Mouse (Mus musculus): ENCODE results near the gene Itgae. TPM values are rescaled to one million over a fixed set of nuclear protein-coding genes. Genes with fewer than 3 reads are reported as not detected.

Itgae gene
- polyA plus RNA-seq, 1 experiment from 2014 or later: 0.16 TPM

DNA sequence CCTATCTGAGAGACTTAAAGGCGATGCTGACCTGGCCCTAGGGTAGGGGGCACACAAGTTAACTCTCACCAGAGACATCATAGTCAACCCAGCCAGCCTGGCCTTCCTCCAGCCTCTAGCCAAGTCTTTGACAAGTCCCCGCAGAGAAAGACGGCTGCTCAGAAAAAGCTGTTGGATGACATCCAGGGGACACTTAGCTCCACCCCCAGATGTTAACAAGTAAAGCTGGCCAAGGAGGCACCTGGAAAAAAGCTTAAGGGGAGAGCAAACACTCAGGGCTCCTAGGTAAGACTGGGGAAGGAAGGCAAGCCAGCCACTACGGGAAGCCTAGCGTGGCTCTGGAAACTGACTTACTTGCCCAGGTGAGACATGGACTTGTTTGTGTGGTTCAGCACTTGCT lies 81.8 kb downstream of the Itgae start:
- peaks cover 11% of the 10 kb centered on the region for H3K4me1 ChIP-seq (ENCODE audit: control insufficient read depth, insufficient read depth, low read length)
- no peaks in the 10 kb centered on the region for H3K36me3 ChIP-seq (ENCODE audit: control insufficient read depth, insufficient read depth, low read length)
- H3K9me3 ChIP-seq (ENCODE audit: control insufficient read depth, low read length): no peaks in the 10 kb centered on the region
- H3K4me2 ChIP-seq (ENCODE audit: low read depth, low read length): no peak overlapping the region
- no peak overlapping the region for H3K27ac ChIP-seq (ENCODE audit: low read depth, low read length)
- no peak overlapping the region for H3K9ac ChIP-seq (replicated peaks; ENCODE audit: low read depth, low read length)
- ATAC-seq (ENCODE audit: low read depth): no peak
- WGBS: 58% methylated on average over 5 of the region's 5 CpGs
- no peaks in the 10 kb centered on the region for H3K27me3 ChIP-seq (ENCODE audit: control insufficient read depth, insufficient read depth, low read length)
- no peak overlapping the region for H3K4me3 ChIP-seq (ENCODE audit: low read depth, low read length)

DNA sequence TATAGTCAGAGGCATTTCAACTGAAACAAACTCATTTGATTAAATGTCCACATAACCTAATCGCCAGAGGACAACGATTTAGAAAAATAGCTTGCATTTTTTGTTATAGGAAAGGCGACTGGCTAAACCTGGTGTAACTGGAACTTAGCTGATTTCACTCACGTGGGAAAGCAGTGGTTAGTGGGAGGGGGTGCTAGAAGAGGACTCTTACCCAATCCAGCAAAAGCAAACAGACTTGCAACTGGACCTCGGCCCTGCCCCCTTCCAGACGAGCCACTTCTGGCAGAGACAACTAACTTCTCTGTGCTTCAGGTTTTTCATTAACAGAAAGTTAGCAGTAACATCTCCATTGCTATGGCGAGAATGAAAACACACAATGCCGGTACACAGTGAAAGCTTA lies 85.2 kb downstream of the Itgae start:
- peak overlapping the region; percentile 79 for H3K4me2 ChIP-seq (ENCODE audit: low read depth, low read length)
- H3K27ac ChIP-seq (ENCODE audit: low read depth, low read length): no peak overlapping the region
- no peaks in the 10 kb centered on the region for H3K27me3 ChIP-seq (ENCODE audit: control insufficient read depth, insufficient read depth, low read length)
- H3K4me1 ChIP-seq (ENCODE audit: control insufficient read depth, insufficient read depth, low read length): peaks cover 17% of the 10 kb centered on the region
- no peak for ATAC-seq (ENCODE audit: low read depth)
- no peak overlapping the region for H3K9ac ChIP-seq (replicated peaks; ENCODE audit: low read depth, low read length)
- peak overlapping the region; percentile 83 for H3K4me3 ChIP-seq (ENCODE audit: low read depth, low read length)
- no peaks in the 10 kb centered on the region for H3K9me3 ChIP-seq (ENCODE audit: control insufficient read depth, low read length)
- 47% methylated on average over 8 of the region's 8 CpGs for WGBS
- no peaks in the 10 kb centered on the region for H3K36me3 ChIP-seq (ENCODE audit: control insufficient read depth, insufficient read depth, low read length)

DNA sequence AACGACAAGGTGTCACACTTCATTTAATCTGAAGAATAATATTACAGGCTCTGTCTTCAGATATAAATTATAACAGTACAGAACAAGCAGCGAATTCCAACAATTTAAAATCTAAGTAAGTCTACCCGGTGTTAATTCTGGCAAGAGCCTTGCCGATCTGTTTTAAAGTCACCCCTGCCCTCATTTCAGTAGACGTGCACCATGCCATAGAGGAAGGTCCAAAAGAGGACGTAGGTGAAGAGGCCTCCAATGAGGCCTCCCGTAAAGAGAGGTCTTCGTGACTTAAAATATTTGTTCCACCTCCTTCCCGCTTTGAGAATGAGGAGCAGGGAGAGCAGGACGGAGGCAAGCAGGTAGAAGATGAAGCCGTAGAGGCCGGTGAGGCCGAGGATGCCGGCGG lies 85.8 kb downstream of the Itgae start:
- 2% methylated on average over 15 of the region's 15 CpGs for WGBS
- Histone ChIP-seq H3K36me3 (ENCODE audit: control insufficient read depth, insufficient read depth, low read length) (no peaks in the 10 kb centered on the region), H3K9ac (replicated peaks; ENCODE audit: low read depth, low read length) (peak overlapping the region; percentile 88), H3K4me2 (ENCODE audit: low read depth, low read length) (peak overlapping the region; percentile 79), H3K27me3 (ENCODE audit: control insufficient read depth, insufficient read depth, low read length) (no peaks in the 10 kb centered on the region), H3K9me3 (ENCODE audit: control insufficient read depth, low read length) (no peaks in the 10 kb centered on the region), H3K4me1 (ENCODE audit: control insufficient read depth, insufficient read depth, low read length) (peaks cover 17% of the 10 kb centered on the region), H3K4me3 (ENCODE audit: low read depth, low read length) (peak overlapping the region; percentile 83), H3K27ac (ENCODE audit: low read depth, low read length) (peak overlapping the region; percentile 87; the same call in 1 of the 2 replicates)
- ATAC-seq (ENCODE audit: low read depth): no peak; the same call in 1 of the 2 replicates

DNA sequence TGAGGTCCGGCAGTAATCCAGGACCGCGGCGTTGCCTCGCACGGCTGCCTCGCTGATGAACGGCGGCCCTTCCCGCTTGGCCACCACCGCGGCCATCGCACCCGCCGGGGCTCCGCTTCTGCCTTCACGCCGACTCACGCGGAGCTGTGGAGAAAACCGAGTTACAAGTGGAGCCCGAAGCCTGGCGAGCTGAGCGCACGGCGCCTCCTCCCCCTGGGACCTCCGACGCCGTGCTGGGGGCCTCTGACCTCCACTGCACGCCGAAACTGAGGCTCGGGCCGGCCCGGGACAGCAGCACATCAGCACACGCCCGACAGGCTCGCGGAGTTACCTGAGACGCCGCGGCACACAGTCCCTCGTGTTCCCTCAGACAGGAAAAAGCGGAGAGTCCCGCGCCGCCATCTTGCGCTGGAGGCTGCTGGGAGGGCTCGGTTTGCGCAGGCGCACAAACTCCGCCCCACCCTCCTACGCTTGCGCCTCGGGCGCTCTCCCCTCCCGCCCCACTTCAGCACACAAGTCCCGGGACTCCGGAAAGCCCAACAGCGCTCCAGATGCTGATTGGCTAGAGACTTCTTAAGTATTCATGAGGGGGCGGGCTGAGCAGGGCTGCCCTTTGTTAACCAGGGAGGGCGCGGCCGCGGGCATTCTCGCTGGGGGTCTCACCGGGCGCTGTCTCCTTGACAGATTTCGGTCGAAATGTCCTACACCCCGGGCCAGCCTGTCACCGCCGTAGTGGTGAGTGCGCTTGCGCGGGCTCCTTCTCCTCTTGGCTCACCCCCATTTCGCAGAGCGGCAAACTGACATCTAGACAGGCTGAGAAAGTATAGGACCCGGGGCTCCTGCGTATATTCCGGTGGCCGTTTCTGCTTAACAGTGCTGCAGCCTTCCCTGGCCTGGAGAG lies 86.5 kb downstream of the Itgae start, which contains the start of the genes Emc6 and Tax1bp3:
Gene Emc6, minus strand, starts transcription at position 430 of the 901 bp plus-strand sequence.
Gene Tax1bp3, plus strand, starts transcription at position 476 of the 901 bp plus-strand sequence.
- Histone ChIP-seq H3K4me1 (ENCODE audit: control insufficient read depth, insufficient read depth, low read length) (peaks cover 17% of the 10 kb centered on the region), H3K9ac (replicated peaks; ENCODE audit: low read depth, low read length) (peak within 1 kb of the TSS; percentile 88), H3K36me3 (ENCODE audit: control insufficient read depth, insufficient read depth, low read length) (0 out of 2 replicates have a peak, but pooled peaks cover under 1% of the 10 kb centered on the region), H3K4me3 (ENCODE audit: low read depth, low read length) (peak within 1 kb of the TSS; percentile 83), H3K9me3 (ENCODE audit: control insufficient read depth, low read length) (no peaks in the 10 kb centered on the region), H3K4me2 (ENCODE audit: low read depth, low read length) (peak within 1 kb of the TSS; percentile 79), H3K27me3 (ENCODE audit: control insufficient read depth, insufficient read depth, low read length) (no peaks in the 10 kb centered on the region), H3K27ac (ENCODE audit: low read depth, low read length) (peak within 1 kb of the TSS; percentile 87)
- WGBS: under 1% methylated on average over 81 of the region's 81 CpGs
- peak; percentile 98 for ATAC-seq (ENCODE audit: low read depth)

DNA sequence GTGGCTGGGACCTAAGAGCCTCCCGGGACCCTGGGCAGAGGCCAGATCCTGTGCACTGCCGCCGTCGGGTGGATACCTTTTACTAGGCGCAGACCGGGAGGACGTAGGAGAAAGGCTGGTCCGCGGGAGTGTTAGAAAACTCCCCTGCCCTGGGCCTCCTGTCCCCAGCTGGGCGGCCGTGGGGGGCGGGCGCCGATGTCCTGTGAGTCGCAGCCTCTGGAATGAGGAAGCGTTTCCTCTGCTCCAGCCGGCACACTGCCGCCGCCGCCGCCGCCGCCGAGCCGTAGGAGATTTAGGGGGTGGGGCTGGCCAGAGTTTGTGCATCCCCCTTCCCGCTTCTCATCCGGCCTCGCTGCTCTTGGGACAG lies 87.1 kb downstream of the Itgae start:
- Histone ChIP-seq H3K9ac (replicated peaks; ENCODE audit: low read depth, low read length) (peak overlapping the region; percentile 88), H3K9me3 (ENCODE audit: control insufficient read depth, low read length) (no peaks in the 10 kb centered on the region), H3K27ac (ENCODE audit: low read depth, low read length) (peak overlapping the region; percentile 87), H3K4me3 (ENCODE audit: low read depth, low read length) (peak overlapping the region; percentile 83), H3K27me3 (ENCODE audit: control insufficient read depth, insufficient read depth, low read length) (no peaks in the 10 kb centered on the region), H3K4me2 (ENCODE audit: low read depth, low read length) (peak overlapping the region; percentile 75), H3K4me1 (ENCODE audit: control insufficient read depth, insufficient read depth, low read length) (peaks cover 17% of the 10 kb centered on the region), H3K36me3 (ENCODE audit: control insufficient read depth, insufficient read depth, low read length) (0 out of 2 replicates have a peak, but pooled peaks cover 3% of the 10 kb centered on the region)
- ATAC-seq (ENCODE audit: low read depth): peak; percentile 54
- WGBS: 0% methylated on average over 28 of the region's 28 CpGs

DNA sequence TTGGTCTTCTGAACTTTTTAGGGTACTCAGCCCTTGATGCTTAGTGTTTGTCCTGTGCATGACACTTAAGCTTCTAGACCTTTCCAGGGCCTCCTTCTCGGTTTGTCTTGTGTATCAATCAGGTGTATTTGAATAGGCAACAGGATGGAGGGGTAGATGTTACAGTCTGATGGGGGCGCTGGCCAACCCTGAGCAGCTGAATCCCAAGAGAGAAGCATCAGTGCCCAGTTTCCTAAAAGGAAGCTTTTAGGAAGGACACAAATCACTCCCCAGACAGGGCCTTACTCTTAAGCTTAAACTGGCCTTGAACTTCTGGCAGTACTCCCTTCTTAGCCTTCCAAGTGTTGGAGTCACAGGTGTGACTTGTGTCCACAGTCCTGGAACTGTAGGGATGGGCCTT lies 87.5 kb downstream of the Itgae start:
- peak overlapping the region; percentile 88 for H3K9ac ChIP-seq (replicated peaks; ENCODE audit: low read depth, low read length)
- peak; percentile 1; the same call in 1 of the 2 replicates for ATAC-seq (ENCODE audit: low read depth)
- peak overlapping the region; percentile 87 for H3K27ac ChIP-seq (ENCODE audit: low read depth, low read length)
- H3K36me3 ChIP-seq (ENCODE audit: control insufficient read depth, insufficient read depth, low read length): 0 out of 2 replicates have a peak, but pooled peaks cover 3% of the 10 kb centered on the region
- H3K4me1 ChIP-seq (ENCODE audit: control insufficient read depth, insufficient read depth, low read length): peaks cover 17% of the 10 kb centered on the region
- H3K9me3 ChIP-seq (ENCODE audit: control insufficient read depth, low read length): no peaks in the 10 kb centered on the region
- peak overlapping the region; percentile 83 for H3K4me3 ChIP-seq (ENCODE audit: low read depth, low read length)
- H3K4me2 ChIP-seq (ENCODE audit: low read depth, low read length): peak overlapping the region; percentile 75
- 2% methylated on average over 2 of the region's 2 CpGs for WGBS
- H3K27me3 ChIP-seq (ENCODE audit: control insufficient read depth, insufficient read depth, low read length): no peaks in the 10 kb centered on the region

DNA sequence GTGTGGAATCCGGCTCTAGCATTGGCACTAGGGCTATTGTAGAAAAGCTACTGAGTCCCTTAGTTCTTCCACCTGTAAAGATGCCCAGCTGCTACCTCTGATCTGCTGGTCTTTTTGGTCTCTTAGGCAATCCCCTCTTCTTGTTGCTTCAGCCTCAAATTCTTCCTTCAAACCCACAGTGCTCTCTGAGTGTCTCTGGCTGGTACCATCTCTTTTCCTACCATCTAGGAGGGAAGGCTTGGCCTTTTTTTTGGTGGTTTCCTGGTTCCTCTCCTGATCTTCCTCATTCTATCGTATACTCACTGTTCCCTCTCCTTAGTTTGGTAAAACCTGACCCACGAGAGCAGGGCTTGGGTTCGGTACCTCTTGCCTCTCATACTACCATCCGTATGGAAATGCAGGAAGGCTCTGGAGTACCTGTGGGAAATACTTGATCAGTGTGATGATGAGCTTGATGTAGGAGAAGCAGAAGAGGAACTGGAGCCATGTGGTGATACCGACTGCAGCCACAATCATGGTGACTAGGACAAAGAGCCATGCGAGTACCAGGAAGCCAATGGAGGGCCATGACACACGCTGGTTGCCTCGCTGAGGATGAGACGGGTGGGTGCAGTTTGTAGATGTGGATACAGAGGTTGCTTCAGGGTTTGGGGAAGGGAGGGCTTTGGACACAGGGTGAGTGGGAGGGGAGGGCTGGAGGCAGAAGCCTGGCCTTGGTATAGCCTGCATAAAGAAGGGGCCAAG lies 95.7 kb downstream of the Itgae start:
- Histone ChIP-seq H3K4me1 (ENCODE audit: control insufficient read depth, insufficient read depth, low read length) (no peaks in the 10 kb centered on the region), H3K27ac (ENCODE audit: low read depth, low read length) (no peak overlapping the region), H3K4me3 (ENCODE audit: low read depth, low read length) (no peak overlapping the region), H3K36me3 (ENCODE audit: control insufficient read depth, insufficient read depth, low read length) (peaks cover 33% of the 10 kb centered on the region), H3K9me3 (ENCODE audit: control insufficient read depth, low read length) (no peaks in the 10 kb centered on the region), H3K27me3 (ENCODE audit: control insufficient read depth, insufficient read depth, low read length) (no peaks in the 10 kb centered on the region), H3K9ac (replicated peaks; ENCODE audit: low read depth, low read length) (no peak overlapping the region), H3K4me2 (ENCODE audit: low read depth, low read length) (no peak overlapping the region)
- WGBS: 95% methylated on average over 10 of the region's 10 CpGs
- ATAC-seq (ENCODE audit: low read depth): no peak

DNA sequence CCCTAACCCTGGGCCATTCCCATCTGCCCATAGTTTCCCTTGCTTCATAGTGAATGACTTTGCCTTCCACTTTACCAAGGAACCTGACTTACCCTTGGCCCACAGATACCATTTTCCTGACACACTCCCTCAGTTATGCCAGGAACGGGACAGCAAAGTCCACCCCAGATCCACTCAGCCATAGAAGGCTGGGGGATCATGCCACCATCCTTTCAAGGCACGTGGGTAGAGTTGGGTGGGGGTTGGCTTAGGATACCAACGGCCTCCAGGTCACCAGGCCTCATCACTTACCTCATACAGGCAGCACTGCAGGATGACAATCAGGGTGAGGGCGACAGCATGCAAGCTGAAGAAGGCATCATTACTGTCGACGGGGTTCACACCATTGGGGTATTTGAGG lies 96.8 kb downstream of the Itgae start:
- H3K27me3 ChIP-seq (ENCODE audit: control insufficient read depth, insufficient read depth, low read length): no peaks in the 10 kb centered on the region
- H3K27ac ChIP-seq (ENCODE audit: low read depth, low read length): no peak overlapping the region
- H3K4me1 ChIP-seq (ENCODE audit: control insufficient read depth, insufficient read depth, low read length): no peaks in the 10 kb centered on the region
- no peak overlapping the region for H3K4me3 ChIP-seq (ENCODE audit: low read depth, low read length)
- no peak overlapping the region for H3K9ac ChIP-seq (replicated peaks; ENCODE audit: low read depth, low read length)
- WGBS: 90% methylated on average over 6 of the region's 6 CpGs
- ATAC-seq (ENCODE audit: low read depth): no peak
- no peak overlapping the region for H3K4me2 ChIP-seq (ENCODE audit: low read depth, low read length)
- H3K9me3 ChIP-seq (ENCODE audit: control insufficient read depth, low read length): no peaks in the 10 kb centered on the region
- peaks cover 40% of the 10 kb centered on the region for H3K36me3 ChIP-seq (ENCODE audit: control insufficient read depth, insufficient read depth, low read length)
